Mouse (Mus musculus) CD4-positive naive resting alpha-beta T cell, adult 76 days (primary cell): ENCODE results near the gene Sema3a. TPM values are rescaled to one million over a fixed set of nuclear protein-coding genes. Genes with fewer than 3 reads are reported as not detected.

Experiments used
- total RNA-seq: library from RNA; stranded (reverse); gene quantifications from one replicate; pipeline ENCODE4 v1.2.4, GENCODE M21; 2023

Sema3a gene
- 0.56 TPM for total RNA-seq

DNA sequence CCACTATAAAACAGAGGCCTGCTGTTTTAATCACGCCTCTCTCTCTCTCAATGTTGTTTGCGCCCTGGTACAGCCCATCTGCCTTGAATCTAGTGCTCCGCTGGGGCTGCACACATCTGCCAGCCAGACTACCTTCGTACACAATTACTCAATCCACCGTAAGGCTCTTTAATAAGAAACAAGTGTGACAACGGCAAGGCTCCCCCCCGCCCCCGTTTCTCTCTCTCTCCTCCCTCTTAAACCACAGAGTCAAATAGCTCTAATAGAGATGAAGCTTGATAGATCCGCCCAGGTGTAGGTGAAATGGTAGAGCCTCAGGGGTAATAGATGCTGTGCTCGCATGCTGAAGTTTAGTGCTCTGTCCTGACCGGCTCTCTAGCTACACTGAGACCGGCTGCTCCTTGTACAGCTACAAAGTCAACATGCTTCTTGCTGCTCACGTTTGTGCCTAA, at the start of gene Sema3a:
TSS of gene Sema3a (plus strand) at position 174 of the 452 bp plus-strand sequence.

